ENCODE assay signal across 12 mouse cellular contexts in the genomic region with DNA sequence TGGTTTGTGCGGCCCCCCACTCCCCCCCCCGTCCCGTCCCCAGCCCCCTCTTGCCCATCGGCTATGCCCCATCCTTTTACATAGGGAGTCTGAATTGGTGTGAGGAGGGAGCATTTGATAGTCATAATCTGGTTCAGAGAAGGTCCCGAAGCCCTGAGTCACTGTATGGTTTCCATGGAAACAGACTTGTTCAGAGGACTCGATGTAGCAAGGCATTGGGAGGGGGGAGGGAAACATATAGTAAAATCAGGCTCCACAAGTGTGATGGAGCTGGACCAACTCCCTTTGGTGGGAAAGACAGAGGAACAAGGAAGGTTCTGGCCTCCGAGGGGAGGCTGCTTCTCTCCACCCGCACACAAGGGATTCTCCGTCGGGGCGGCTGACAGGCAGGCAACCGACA. TPM values are rescaled to one million over a fixed set of nuclear protein-coding genes. Genes with fewer than 3 reads are reported as not detected.
DNase-seq lines count a peak whose midpoint lies in the region; ATAC-seq and TF ChIP-seq lines count a peak whose summit lies in the region.
"Had no signal": no experiment of that assay in that cellular context is flagged by ENCODE, and none has a peak within 500 bp of the region (broad histone marks: within the 10 kb centered on the region; RNA-seq: fewer than 3 reads in every experiment).

No protein-coding gene starts in this region.

- no peak for TF ChIP-seq POLR2A in myocyte (IDR thresholded peaks at IDR 0.05; ENCODE audit: insufficient read length, low read depth)

- no peaks in the 10 kb centered on the region for H3K9me3 ChIP-seq in kidney, embryonic 15.5 days (replicated peaks)
- no peaks in the 10 kb centered on the region for H3K9me3 ChIP-seq in hindbrain, embryonic 11.5 days (ENCODE audit: control insufficient read depth, low read length)
- H3K9me3 ChIP-seq in kidney, embryonic 16.5 days (ENCODE audit: low read length) = no peaks in the 10 kb centered on the region
- H3K9me3 ChIP-seq: stomach, embryonic 15.5 days had no signal

- 0 out of 2 replicates have a peak overlapping the region, but pooled peaks have one; percentile 99 for H3K4me2 ChIP-seq in kidney, embryonic 15.5 days
- H3K4me2 ChIP-seq in hindbrain, embryonic 11.5 days (replicated peaks; ENCODE audit: low read depth, low read length) = no peak overlapping the region; the same call in 1 of the 2 replicates
- H3K4me2 ChIP-seq in myocyte (ENCODE audit: low read depth) = peak overlapping the region; percentile 50
- H3K4me2 ChIP-seq in kidney, embryonic 16.5 days (replicated peaks; ENCODE audit: low read depth, low read length) = no peak overlapping the region
- H3K4me2 ChIP-seq: stomach, embryonic 15.5 days had no signal

- no peak for DNase-seq in kidney, postnatal 25 days
- peak; percentile 57 for DNase-seq in embryo, embryonic 10.5 days (ENCODE audit: low spot score)
- DNase-seq in hindbrain, embryonic 11.5 days (ENCODE audit: low spot score) = peak; percentile 44
- DNase-seq in urinary bladder, postnatal 25 days (ENCODE audit: low spot score) = no peak
- no peak for DNase-seq in cerebellum, adult 9-10 months
- DNase-seq: heart, postnatal 10 days; kidney, postnatal 36 days; left cerebral cortex, postnatal 4 days had no signal

- peaks cover 59% of the 10 kb centered on the region for H3K4me1 ChIP-seq in kidney, embryonic 15.5 days
- 0 out of 2 replicates have a peak, but pooled peaks cover 2% of the 10 kb centered on the region for H3K4me1 ChIP-seq in hindbrain, embryonic 11.5 days (replicated peaks; ENCODE audit: control insufficient read depth, insufficient read depth, low read length)
- H3K4me1 ChIP-seq in kidney, embryonic 16.5 days (ENCODE audit: insufficient read depth, low read length) = peaks cover 41% of the 10 kb centered on the region

- no peak overlapping the region for H3ac ChIP-seq in myocyte (ENCODE audit: control insufficient read depth, insufficient read length)

- 34% methylated on average over 12 of the region's 12 CpGs for WGBS in kidney, embryonic 15.5 days
- WGBS in hindbrain, embryonic 11.5 days = 23% methylated on average over 12 of the region's 12 CpGs
- 29% methylated on average over 12 of the region's 12 CpGs for WGBS in kidney, embryonic 16.5 days

- H3K27me3 ChIP-seq in kidney, embryonic 15.5 days = peaks cover 22% of the 10 kb centered on the region
- peaks cover 21% of the 10 kb centered on the region for H3K27me3 ChIP-seq in hindbrain, embryonic 11.5 days (ENCODE audit: control insufficient read depth, insufficient read depth, low read length)
- H3K27me3 ChIP-seq in myocyte (ENCODE audit: control insufficient read depth, insufficient read depth, insufficient read length) = no peaks in the 10 kb centered on the region
- 0 out of 2 replicates have a peak, but pooled peaks cover 11% of the 10 kb centered on the region for H3K27me3 ChIP-seq in kidney, embryonic 16.5 days (ENCODE audit: insufficient read depth, low read length)

- no peak overlapping the region for H3K4me3 ChIP-seq in kidney, embryonic 15.5 days (replicated peaks)
- H3K4me3 ChIP-seq in hindbrain, embryonic 11.5 days (ENCODE audit: low read depth, low read length) = no peak overlapping the region
- no peak overlapping the region for H3K4me3 ChIP-seq in myocyte
- no peak overlapping the region for H3K4me3 ChIP-seq in kidney, embryonic 16.5 days (ENCODE audit: low read length)
- H3K4me3 ChIP-seq: stomach, embryonic 15.5 days had no signal

- H3K36me3 ChIP-seq in kidney, embryonic 15.5 days = no peaks in the 10 kb centered on the region
- no peaks in the 10 kb centered on the region for H3K36me3 ChIP-seq in hindbrain, embryonic 11.5 days (ENCODE audit: control insufficient read depth, insufficient read depth, low read length)
- H3K36me3 ChIP-seq in myocyte (ENCODE audit: control insufficient read depth, insufficient read depth) = no peaks in the 10 kb centered on the region
- no peaks in the 10 kb centered on the region for H3K36me3 ChIP-seq in kidney, embryonic 16.5 days (ENCODE audit: insufficient read depth, low read length)
- H3K36me3 ChIP-seq: stomach, embryonic 15.5 days had no signal

- H3K9ac ChIP-seq in kidney, embryonic 15.5 days = no peak overlapping the region
- H3K9ac ChIP-seq in hindbrain, embryonic 11.5 days (ENCODE audit: low read depth, low read length) = no peak overlapping the region
- no peak overlapping the region for H3K9ac ChIP-seq in kidney, embryonic 16.5 days (replicated peaks; ENCODE audit: low read length)
- H3K9ac ChIP-seq: stomach, embryonic 15.5 days had no signal

- ATAC-seq in kidney, embryonic 15.5 days (replicated peaks; ENCODE audit: low FRiP score) = no peak
- ATAC-seq in hindbrain, embryonic 11.5 days (ENCODE audit: low FRiP score) = no peak
- no peak for ATAC-seq in kidney, embryonic 16.5 days (ENCODE audit: low FRiP score, low TSS enrichment)

- no peaks in the 10 kb centered on the region for H3K79me2 ChIP-seq in myocyte (ENCODE audit: control insufficient read depth, insufficient read depth)

- H3K27ac ChIP-seq in kidney, embryonic 15.5 days = no peak overlapping the region
- no peak overlapping the region for H3K27ac ChIP-seq in hindbrain, embryonic 11.5 days (ENCODE audit: low read depth, low read length)
- no peak overlapping the region for H3K27ac ChIP-seq in kidney, embryonic 16.5 days (ENCODE audit: low read length)
- H3K27ac ChIP-seq: stomach, embryonic 15.5 days had no signal

TF ChIP-seq in myocyte, 11 proteins besides CTCF, POLR2A, EP300 and RAD21:
- TF ChIP-seq TCF12 (IDR thresholded peaks at IDR 0.05; ENCODE audit: insufficient read depth, poor library complexity, severe bottlenecking) = no peak
- no peak for TF ChIP-seq E2F4 (IDR thresholded peaks at IDR 0.05; ENCODE audit: insufficient read depth)
- no peak for TF ChIP-seq USF1 (IDR thresholded peaks at IDR 0.05; ENCODE audit: low read depth)
- no peak for TF ChIP-seq CEBPB (IDR thresholded peaks at IDR 0.05; ENCODE audit: insufficient read depth, poor library complexity, severe bottlenecking)
- TF ChIP-seq MYOD1 (IDR thresholded peaks at IDR 0.05; ENCODE audit: control insufficient read depth in 1 of 3, insufficient read length in 2 of 3, low read depth in 2 of 3) = no peak
- TF ChIP-seq MAX (IDR thresholded peaks at IDR 0.05; ENCODE audit: low read depth) = no peak
- TF ChIP-seq MYOG (IDR thresholded peaks at IDR 0.05; ENCODE audit: control insufficient read depth in 1 of 3, insufficient read depth in 1 of 3, insufficient read length in 2 of 3, low read depth in 2 of 3) = no peak
- no peak for TF ChIP-seq SRF (IDR thresholded peaks at IDR 0.05; ENCODE audit: control insufficient read depth, insufficient read length, low read depth)
- no peak for TF ChIP-seq TCF3 (IDR thresholded peaks at IDR 0.05; ENCODE audit: insufficient read length, low read depth)
- TF ChIP-seq REST (IDR thresholded peaks at IDR 0.05; ENCODE audit: insufficient read depth, insufficient read length) = no peak
- TF ChIP-seq POLR2AphosphoS2 (IDR thresholded peaks at IDR 0.05; ENCODE audit: insufficient read length, low read depth) = no peak

RNA-seq across cellular contexts. Expression of a gene that starts 2.6 kb away (rescaled TPM):
- 7.7 and 9.2 TPM in 2 replicates for polyA plus RNA-seq in kidney, embryonic 15.5 days (2015; fragmentation: Nextera tagmentation; extraction: Ambion mirVana)
- 3.9 and 4.3 TPM in 2 replicates for polyA plus RNA-seq in hindbrain, embryonic 11.5 days (2014; fragmentation: Nextera tagmentation; extraction: Ambion mirVana)
- polyA plus RNA-seq in myocyte (2012; fragmentation: generic; extraction: Trizol) = 8.6 TPM
- polyA plus RNA-seq in kidney, embryonic 16.5 days (2015; fragmentation: Nextera tagmentation; extraction: Ambion mirVana) = 8.9 and 9.9 TPM in 2 replicates

Comparison
In these comparisons a context has a peak if more than half of its experiments do, and no peak if none do; other contexts are left out.
1. H3K4me2 ChIP-seq: peak in kidney, embryonic 15.5 days (single experiment) and myocyte (single experiment); none in hindbrain, embryonic 11.5 days (single experiment) and kidney, embryonic 16.5 days (single experiment).
2. DNase-seq: peak in embryo, embryonic 10.5 days (single experiment) and hindbrain, embryonic 11.5 days (single experiment); none in kidney, postnatal 25 days (0 of 2), urinary bladder, postnatal 25 days (single experiment) and cerebellum, adult 9-10 months (single experiment).